Mouse (Mus musculus) heart, adult 2 months (tissue): ENCODE results near the gene Dhx30. TPM values are rescaled to one million over a fixed set of nuclear protein-coding genes. Genes with fewer than 3 reads are reported as not detected.

Experiments
- DNase-seq, 2 experiments: peaks; one replicate each; pipeline ENCODE4 v3.0.0; 2021
- H3K27ac ChIP-seq: fragments of 200-600 bp; 2 replicates; pipeline ENCODE4 v1.8.1; 2022
- H3K27me3 ChIP-seq: fragments of 200-500 bp; 2 replicates; pipeline ENCODE4 v1.6.1; 2012; ENCODE audit warnings: mild to moderate bottlenecking, low read length, inconsistent platforms, mixed read lengths; ENCODE audit not compliant: control insufficient read depth, insufficient read depth
- H3K36me3 ChIP-seq: fragments of 200-500 bp; 2 replicates; pipeline ENCODE4 v1.6.1; 2012; ENCODE audit warnings: low read length, inconsistent platforms; ENCODE audit not compliant: control insufficient read depth, insufficient read depth
- H3K4me1 ChIP-seq: fragments of 200-500 bp; 2 replicates; pipeline ENCODE4 v1.6.1; 2011; ENCODE audit warnings: low read length; ENCODE audit not compliant: control insufficient read depth, insufficient read depth
- H3K4me3 ChIP-seq: fragments of 200-600 bp; 2 replicates; pipeline ENCODE4 v1.8.1; 2022
- H3K79me2 ChIP-seq: fragments of 200-500 bp; replicated peaks from 2 replicates; pipeline ENCODE4 v1.6.1; 2012; ENCODE audit warnings: mild to moderate bottlenecking, inconsistent platforms, low read length, moderate library complexity, mixed read lengths; ENCODE audit not compliant: control insufficient read depth, insufficient read depth
- H3K9ac ChIP-seq: fragments of 200-500 bp; 2 replicates; pipeline ENCODE4 v1.6.1; 2012; ENCODE audit warnings: low read depth, mild to moderate bottlenecking, control low read depth, inconsistent platforms, low read length, mixed read lengths
- CTCF ChIP-seq: fragments of 200-600 bp; IDR thresholded peaks from 2 replicates; pipeline ENCODE4 v1.8.1; 2022; ENCODE audit warnings: antibody characterized with exemption, mild to moderate bottlenecking, moderate library complexity
- EP300 ChIP-seq: fragments of 200-500 bp; IDR thresholded peaks from 2 replicates; pipeline ENCODE4 v1.6.1; 2011; ENCODE audit warnings: low read depth, low read length, control low read depth; ENCODE audit not compliant: insufficient read depth
- POLR2A ChIP-seq: fragments of 200-500 bp; IDR thresholded peaks from 2 replicates; pipeline ENCODE4 v1.6.1; 2011; ENCODE audit warnings: mild to moderate bottlenecking, low read depth, low read length, control low read depth; ENCODE audit not compliant: insufficient read depth
- WGBS: fragments of 180-500 bp; shearing (Covaris S2); methylation state at CpG from one replicate; pipeline ENCODE4 v1.1.7; 2018; 5-methylcytosine and 5-hydroxymethylcytosine counted together
- intact Hi-C: fragments of 180-260 bp; cut with DNase I; formaldehyde crosslinking; loops from one replicate; pipeline ENCODE4 v1.15.1; 2025
- polyA plus RNA-seq: library from polyadenylated mRNA; depleted of rRNA; stranded (reverse); fragments of >200 nt; gene quantifications from 2 replicates; pipeline ENCODE4 v1.2.3, GENCODE M21; 2012
- total RNA-seq, 2 experiments: library from RNA; stranded (reverse); gene quantifications; 2 replicates each; pipeline ENCODE4 v1.2.3; 2021

Dhx30 gene
- total and polyA plus RNA-seq, 3 experiments: 56.7 to 68.6 (median 64.8) TPM

- no peaks in the 10 kb centered on the region for H3K79me2 ChIP-seq
- peak within 1 kb of the TSS; percentile 69 for H3K4me3 ChIP-seq
- under 1% methylated on average over 78 of the region's 79 CpGs for WGBS
- H3K36me3 ChIP-seq: peaks cover 2% of the 10 kb centered on the region; the same call in 1 of the 2 replicates
- DNase-seq: peak; percentile 93 to 94
- intact Hi-C loops: loop anchor here (1.0 kb wide), 1 partner anchor 14 kb away; no protein-coding TSS in a partner anchor
- peaks cover 2% of the 10 kb centered on the region for H3K4me1 ChIP-seq
- peak within 1 kb of the TSS; percentile 95 for H3K9ac ChIP-seq
- H3K27me3 ChIP-seq: no peaks in the 10 kb centered on the region
- TF ChIP-seq CTCF: no peak
- peak; percentile 75 for TF ChIP-seq POLR2A
- H3K27ac ChIP-seq: peak within 1 kb of the TSS; percentile 92
Observed at GRCm38 (mm10) chr9:110116977-110117778, 452 bp downstream of the Dhx30 start, which contains the start of gene Smarcc1. Gene Smarcc1, plus strand, starts transcription at chr9:110117708.

- H3K36me3 ChIP-seq: peaks cover 2% of the 10 kb centered on the region; the same call in 1 of the 2 replicates
- peak overlapping the region; percentile 92 for H3K27ac ChIP-seq
- H3K79me2 ChIP-seq: no peaks in the 10 kb centered on the region
- WGBS: 14% methylated on average over 10 of the region's 10 CpGs
- DNase-seq: no peak
- intact Hi-C loops: no loop called here
- H3K4me3 ChIP-seq: peak overlapping the region; percentile 69
- peaks cover 2% of the 10 kb centered on the region for H3K4me1 ChIP-seq
- H3K9ac ChIP-seq: peak overlapping the region; percentile 95
- no peaks in the 10 kb centered on the region for H3K27me3 ChIP-seq
- TF ChIP-seq EP300: no peak
- no peak for TF ChIP-seq CTCF
- no peak for TF ChIP-seq POLR2A
Observed at GRCm38 (mm10) chr9:110116353-110116976, 1.2 kb downstream of the Dhx30 start.

- Histone ChIP-seq H3K4me3 (peak overlapping the region; percentile 80), H3K9ac (peak overlapping the region; percentile 74), H3K79me2 (no peaks in the 10 kb centered on the region), H3K36me3 (peaks cover 2% of the 10 kb centered on the region; the same call in 1 of the 2 replicates), H3K4me1 (no peaks in the 10 kb centered on the region), H3K27me3 (no peaks in the 10 kb centered on the region), H3K27ac (peak overlapping the region; percentile 69)
- peak; percentile 91 to 93 for DNase-seq
- TF ChIP-seq EP300 (0 out of 2 replicates have a peak, but pooled peaks have one; percentile 50), POLR2A (0 out of 2 replicates have a peak, but pooled peaks have one; percentile 14), CTCF (peak; percentile 99)
- intact Hi-C loops: loop anchor here (1.0 to 2.0 kb wide), 2 partner anchors 30 to 208 kb away; no protein-coding TSS in a partner anchor
- WGBS: 2% methylated on average over 41 of the region's 41 CpGs
Observed at GRCm38 (mm10) chr9:110100627-110101600, 16.7 kb downstream of the Dhx30 start.

- WGBS: 94% methylated on average over 3 of the region's 3 CpGs
- TF ChIP-seq POLR2A (no peak), EP300 (no peak), CTCF (no peak)
- no peak overlapping the region for H3K4me3 ChIP-seq
- H3K36me3 ChIP-seq: peaks cover 2% of the 10 kb centered on the region; the same call in 1 of the 2 replicates
- H3K4me1 ChIP-seq: no peaks in the 10 kb centered on the region
- no peaks in the 10 kb centered on the region for H3K27me3 ChIP-seq
- H3K27ac ChIP-seq: no peak overlapping the region
- DNase-seq: no peak
- H3K9ac ChIP-seq: no peak overlapping the region
- H3K79me2 ChIP-seq: no peaks in the 10 kb centered on the region
- intact Hi-C loops: no loop called here
Observed at GRCm38 (mm10) chr9:110097791-110098190, 19.8 kb downstream of the Dhx30 start.

GRCm38 (mm10) chr9:110094761-110095160, 22.9 kb downstream of the Dhx30 start:
- intact Hi-C loops: no loop called here
- Histone ChIP-seq H3K36me3 (no peaks in the 10 kb centered on the region), H3K9ac (no peak overlapping the region), H3K27ac (no peak overlapping the region), H3K4me1 (no peaks in the 10 kb centered on the region), H3K4me3 (no peak overlapping the region), H3K27me3 (no peaks in the 10 kb centered on the region), H3K79me2 (no peaks in the 10 kb centered on the region)
- no peak for DNase-seq
- no peak for TF ChIP-seq POLR2A
- TF ChIP-seq EP300: no peak
- peak; percentile 8; the same call in 1 of the 2 replicates for TF ChIP-seq CTCF
- WGBS: 97% methylated on average over 4 of the region's 4 CpGs
